Mouse (Mus musculus) MEL (cell line): ENCODE results near the gene Tsg101. TPM values are rescaled to one million over a fixed set of nuclear protein-coding genes. Genes with fewer than 3 reads are reported as not detected.

Experiments used
- DNase-seq: peaks from one replicate; pipeline ENCODE4 v3.0.0; 2011; ENCODE audit warnings: low read depth, low spot score
- H3K27ac ChIP-seq: 2 replicates; pipeline ENCODE4 v1.5.1; 2012; ENCODE audit warnings: low read depth, mild to moderate bottlenecking, control low read depth, low read length, moderate library complexity; ENCODE audit not compliant: control insufficient read depth
- H3K27me3 ChIP-seq, 2 experiments: fragments of 150-350 bp in 1 of 2; sonication (generic) in 1 of 2; 2 replicates each; pipeline ENCODE4 v1.6.1; 2012; ENCODE audit warnings: low read length in 2 of 2, mild to moderate bottlenecking in 2 of 2, improper control_type of control experiment in 1 of 2, moderate library complexity in 1 of 2; ENCODE audit not compliant: insufficient read depth in 2 of 2, control insufficient read depth in 1 of 2
- H3K36me3 ChIP-seq, 2 experiments: 2 replicates each; pipeline ENCODE4 v1.6.1; 2012 to 2014; ENCODE audit warnings: low read length in 2 of 2, improper control_type of control experiment in 1 of 2, inconsistent platforms in 1 of 2, mild to moderate bottlenecking in 1 of 2; ENCODE audit not compliant: insufficient read depth in 2 of 2, control insufficient read depth in 1 of 2
- H3K4me1 ChIP-seq, 2 experiments: fragments of 150-350 bp in 1 of 2; sonication (generic) in 1 of 2; 2 replicates each; pipeline ENCODE4 v1.6.1; 2012; ENCODE audit warnings: low read length in 2 of 2, improper control_type of control experiment in 1 of 2, mild to moderate bottlenecking in 1 of 2; ENCODE audit not compliant: insufficient read depth in 2 of 2, control insufficient read depth in 1 of 2
- H3K4me3 ChIP-seq, 2 experiments: fragments of 150-350 bp in 1 of 2; sonication (generic) in 1 of 2; 2 replicates each; pipeline ENCODE4 v1.5.1; 2012; ENCODE audit warnings: low read depth in 2 of 2, low read length in 2 of 2, mild to moderate bottlenecking in 2 of 2, moderate library complexity in 2 of 2, control low read depth in 1 of 2, improper control_type of control experiment in 1 of 2; ENCODE audit not compliant: control insufficient read depth in 1 of 2, insufficient read depth in 1 of 2
- H3K79me2 ChIP-seq: 2 replicates; pipeline ENCODE4 v1.6.1; 2012; ENCODE audit warnings: mild to moderate bottlenecking, low read length, moderate library complexity; ENCODE audit not compliant: control insufficient read depth, poor library complexity, insufficient read depth
- H3K9ac ChIP-seq: 2 replicates; pipeline ENCODE4 v1.6.1; 2012; ENCODE audit warnings: low read depth, mild to moderate bottlenecking, control low read depth, low read length, moderate library complexity; ENCODE audit not compliant: control insufficient read depth, poor library complexity, severe bottlenecking
- H3K9me3 ChIP-seq: fragments of 150-350 bp; sonication (generic); replicated peaks from 2 replicates; pipeline ENCODE4 v1.6.1; 2012; ENCODE audit warnings: mild to moderate bottlenecking, low read length, improper control_type of control experiment, moderate library complexity; ENCODE audit not compliant: insufficient read depth
- BHLHE40 ChIP-seq: IDR thresholded peaks from 2 replicates; pipeline ENCODE4 v1.6.1; 2012; ENCODE audit warnings: low read depth, mild to moderate bottlenecking, inconsistent platforms, low read length, improper control_type of control experiment, borderline replicate concordance
- CHD1 ChIP-seq: IDR thresholded peaks from 2 replicates; pipeline ENCODE4 v1.6.1; 2012; ENCODE audit warnings: low read depth, mild to moderate bottlenecking, inconsistent platforms, low read length, improper control_type of control experiment
- CHD2 ChIP-seq: IDR thresholded peaks from 2 replicates; pipeline ENCODE4 v1.6.1; 2011; ENCODE audit warnings: low read length, improper control_type of control experiment
- CTCF ChIP-seq, 3 experiments: IDR thresholded peaks in 2 of 3; conservative IDR thresholded peaks in 1 of 3; 2 replicates each; pipeline ENCODE4 v1.5.1; 2011 to 2012; ENCODE audit warnings: low read length in 3 of 3, low read depth in 2 of 3, mild to moderate bottlenecking in 2 of 3, improper control_type of control experiment in 1 of 3, inconsistent platforms in 1 of 3, mixed read lengths in 1 of 3, moderate library complexity in 1 of 3; ENCODE audit not compliant: control insufficient read depth in 1 of 3, insufficient read depth in 1 of 3, poor library complexity in 1 of 3, severe bottlenecking in 1 of 3
- E2F4 ChIP-seq: IDR thresholded peaks from 2 replicates; pipeline ENCODE4 v1.6.1; 2011; ENCODE audit warnings: low read depth, low read length, improper control_type of control experiment, borderline replicate concordance
- ELF1 ChIP-seq: IDR thresholded peaks from 2 replicates; pipeline ENCODE4 v1.6.1; 2014; ENCODE audit warnings: low read depth, mild to moderate bottlenecking, inconsistent platforms, low read length, improper control_type of control experiment, moderate library complexity
- EP300 ChIP-seq, 2 experiments: IDR thresholded peaks; 2 replicates each; pipeline ENCODE4 v1.6.1; 2011; ENCODE audit warnings: improper control_type of control experiment in 2 of 2, low read length in 2 of 2, low read depth in 1 of 2, mild to moderate bottlenecking in 1 of 2
- ETS1 ChIP-seq: IDR thresholded peaks from 2 replicates; pipeline ENCODE4 v1.6.1; 2012; ENCODE audit warnings: low read depth, mild to moderate bottlenecking, inconsistent platforms, low read length, improper control_type of control experiment, moderate library complexity
- GABPA ChIP-seq: IDR thresholded peaks from 2 replicates; pipeline ENCODE4 v1.6.1; 2012; ENCODE audit warnings: low read depth, mild to moderate bottlenecking, inconsistent platforms, low read length, improper control_type of control experiment, moderate library complexity
- GATA1 ChIP-seq: IDR thresholded peaks from 2 replicates; pipeline ENCODE4 v1.6.1; 2011; ENCODE audit warnings: low read depth, low read length, improper control_type of control experiment
- HCFC1 ChIP-seq: IDR thresholded peaks from 2 replicates; pipeline ENCODE4 v1.6.1; 2012; ENCODE audit warnings: low read depth, mild to moderate bottlenecking, inconsistent platforms, low read length, improper control_type of control experiment, moderate library complexity
- JUND ChIP-seq: IDR thresholded peaks from 2 replicates; pipeline ENCODE4 v1.6.1; 2011; ENCODE audit warnings: low read depth, mild to moderate bottlenecking, improper control_type of control experiment, low read length
- KAT2A ChIP-seq: conservative IDR thresholded peaks from 2 replicates; pipeline ENCODE4 v1.6.1; 2012; ENCODE audit warnings: low read depth, low read length, improper control_type of control experiment, inconsistent platforms
- MAFK ChIP-seq: IDR thresholded peaks from 2 replicates; pipeline ENCODE4 v1.6.1; 2011; ENCODE audit warnings: low read depth, mild to moderate bottlenecking, low read length, improper control_type of control experiment, borderline replicate concordance
- MAX ChIP-seq: IDR thresholded peaks from 2 replicates; pipeline ENCODE4 v1.6.1; 2011; ENCODE audit warnings: low read length, improper control_type of control experiment
- MAZ ChIP-seq: IDR thresholded peaks from 2 replicates; pipeline ENCODE4 v1.6.1; 2012; ENCODE audit warnings: low read depth, mild to moderate bottlenecking, inconsistent platforms, low read length, improper control_type of control experiment
- MEF2A ChIP-seq: IDR thresholded peaks from 2 replicates; pipeline ENCODE4 v1.6.1; 2014; ENCODE audit warnings: low read depth, mild to moderate bottlenecking, inconsistent platforms, low read length, improper control_type of control experiment; ENCODE audit not compliant: poor library complexity, insufficient replicate concordance, severe bottlenecking; ENCODE audit errors: extremely low read depth
- MXI1 ChIP-seq: IDR thresholded peaks from 2 replicates; pipeline ENCODE4 v1.6.1; 2011; ENCODE audit warnings: mild to moderate bottlenecking, low read depth, low read length, improper control_type of control experiment
- MYC ChIP-seq: IDR thresholded peaks from 2 replicates; pipeline ENCODE4 v1.6.1; 2011; ENCODE audit warnings: low read depth, mild to moderate bottlenecking, low read length, improper control_type of control experiment, moderate library complexity
- NELFE ChIP-seq: IDR thresholded peaks from 2 replicates; pipeline ENCODE4 v1.6.1; 2011; ENCODE audit warnings: low read depth, low read length, improper control_type of control experiment
- NRF1 ChIP-seq: IDR thresholded peaks from 2 replicates; pipeline ENCODE4 v1.6.1; 2014; ENCODE audit warnings: low read depth, mild to moderate bottlenecking, inconsistent platforms, low read length, improper control_type of control experiment, moderate library complexity; ENCODE audit not compliant: poor library complexity, insufficient read depth, severe bottlenecking
- POLR2A ChIP-seq, 2 experiments: IDR thresholded peaks; 2 replicates each; pipeline ENCODE4 v1.6.1; 2011 to 2012; ENCODE audit warnings: low read length in 2 of 2, mild to moderate bottlenecking in 2 of 2, control low read depth in 1 of 2, improper control_type of control experiment in 1 of 2, low read depth in 1 of 2, moderate library complexity in 1 of 2; ENCODE audit not compliant: control insufficient read depth in 1 of 2, insufficient read depth in 1 of 2, poor library complexity in 1 of 2
- POLR2AphosphoS2 ChIP-seq: IDR thresholded peaks from 2 replicates; pipeline ENCODE4 v1.6.1; 2011; ENCODE audit warnings: low read length, improper control_type of control experiment
- POLR2AphosphoS5 ChIP-seq: IDR thresholded peaks from 2 replicates; pipeline ENCODE4 v1.6.1; 2012; ENCODE audit warnings: low read depth, borderline replicate concordance, mild to moderate bottlenecking, inconsistent platforms, low read length, moderate library complexity, mixed read lengths
- RAD21 ChIP-seq: IDR thresholded peaks from 2 replicates; pipeline ENCODE4 v1.6.1; 2011; ENCODE audit warnings: mild to moderate bottlenecking, low read depth, low read length, improper control_type of control experiment
- RCOR1 ChIP-seq: IDR thresholded peaks from 2 replicates; pipeline ENCODE4 v1.6.1; 2012; ENCODE audit warnings: low read depth, mild to moderate bottlenecking, inconsistent platforms, low read length, improper control_type of control experiment
- SIN3A ChIP-seq: IDR thresholded peaks from 2 replicates; pipeline ENCODE4 v1.6.1; 2012; ENCODE audit warnings: low read length, improper control_type of control experiment, inconsistent platforms
- SMC3 ChIP-seq: IDR thresholded peaks from 2 replicates; pipeline ENCODE4 v1.6.1; 2011; ENCODE audit warnings: low read depth, low read length, improper control_type of control experiment
- TAL1 ChIP-seq: IDR thresholded peaks from 2 replicates; pipeline ENCODE4 v1.6.1; 2012; ENCODE audit warnings: mild to moderate bottlenecking, inconsistent platforms, low read length, moderate library complexity, mixed read lengths
- TBP ChIP-seq: IDR thresholded peaks from 2 replicates; pipeline ENCODE4 v1.8.0; 2011; ENCODE audit warnings: low read depth, low read length, improper control_type of control experiment
- TCF12 ChIP-seq: IDR thresholded peaks from 2 replicates; pipeline ENCODE4 v1.6.1; 2014; ENCODE audit warnings: low read depth, mild to moderate bottlenecking, inconsistent platforms, low read length, improper control_type of control experiment, moderate library complexity
- UBTF ChIP-seq: IDR thresholded peaks from 2 replicates; pipeline ENCODE4 v1.6.1; 2012; ENCODE audit warnings: low read depth, mild to moderate bottlenecking, inconsistent platforms, low read length, improper control_type of control experiment, moderate library complexity, borderline replicate concordance; ENCODE audit not compliant: insufficient read depth
- USF1 ChIP-seq: IDR thresholded peaks from 2 replicates; pipeline ENCODE4 v1.6.1; 2014; ENCODE audit warnings: low read depth, mild to moderate bottlenecking, inconsistent platforms, low read length, improper control_type of control experiment, moderate library complexity
- ZC3H11A ChIP-seq: IDR thresholded peaks from 2 replicates; pipeline ENCODE4 v1.6.1; 2012; ENCODE audit warnings: low read depth, mild to moderate bottlenecking, inconsistent platforms, low read length, improper control_type of control experiment
- ZKSCAN1 ChIP-seq: IDR thresholded peaks from 2 replicates; pipeline ENCODE4 v1.6.1; 2012; ENCODE audit warnings: low read depth, mild to moderate bottlenecking, inconsistent platforms, low read length, improper control_type of control experiment, moderate library complexity
- ZNF384 ChIP-seq: IDR thresholded peaks from 2 replicates; pipeline ENCODE4 v1.6.1; 2012; ENCODE audit warnings: low read depth, mild to moderate bottlenecking, inconsistent platforms, low read length, improper control_type of control experiment
- polyA plus RNA-seq, 2 experiments: library from polyadenylated mRNA; stranded (reverse) in 1 of 2; unstranded in 1 of 2; fragments of >175 nt in 1 of 2; fragments of >200 nt in 1 of 2; gene quantifications; 2 replicates each; pipeline versions ENCODE4 v1.2.1 to v1.2.4; 2012; ENCODE audit warnings: low replicate concordance in 2 of 2, low read depth in 1 of 2; ENCODE audit not compliant: insufficient read length in 2 of 2, insufficient read depth in 1 of 2, missing spikeins in 1 of 2
- total RNA-seq: library from RNA; depleted of rRNA; stranded (reverse); fragments of 300-350 nt; gene quantifications from 2 replicates; pipeline ENCODE4 v1.2.3, GENCODE M21; 2012

Gene Tsg101
- total and polyA plus RNA-seq, 3 experiments, result 25.3 to 88.9 TPM; not detected in 1

GRCm38 (mm10) chr7:46845211-46845977, 74.4 kb downstream of the Tsg101 start:
- Histone ChIP-seq H3K36me3 (peaks cover 21 to 23% of the 10 kb centered on the region in 2 experiments), H3K27me3 (no peaks in the 10 kb centered on the region), H3K9me3 (no peaks in the 10 kb centered on the region), H3K4me3 (peak overlapping the region; percentile 84 to 94), H3K9ac (peak overlapping the region; percentile 94), H3K27ac (peak overlapping the region; percentile 86), H3K4me1 (peaks cover 3 to 17% of the 10 kb centered on the region in 2 experiments), H3K79me2 (peaks cover 31% of the 10 kb centered on the region)
- DNase-seq, result peak; percentile 98
- no peak; the same call in 1 of the 2 replicates for TF ChIP-seq ELF1
- peak; percentile 68 for TF ChIP-seq NRF1
- peak; percentile 95 for TF ChIP-seq SIN3A
- TF ChIP-seq BHLHE40, result peak; percentile 51
- TF ChIP-seq MYC, result peak; percentile 99
- peak; percentile 98 for TF ChIP-seq POLR2A (IDR thresholded peaks at IDR 0.05; ENCODE audit: control insufficient read depth in 1 of 2, insufficient read depth in 1 of 2, low read depth in 1 of 2, low read length in 2 of 2, poor library complexity in 1 of 2)
- TF ChIP-seq CHD2, result peak; percentile 31; the same call in 1 of the 2 replicates
- peak; percentile 99 for TF ChIP-seq MXI1
- TF ChIP-seq POLR2AphosphoS2, result peak; percentile 95
- TF ChIP-seq UBTF, result no peak
- TF ChIP-seq RAD21, result no peak
- no peak for TF ChIP-seq SMC3
- TF ChIP-seq MAZ, result peak; percentile 99
- TF ChIP-seq CTCF (IDR thresholded peaks at IDR 0.05 in 2 of 3, conservative IDR thresholded peaks at IDR 0.05 in 1 of 3; ENCODE audit: control insufficient read depth in 1 of 3, insufficient read depth in 1 of 3, low read depth in 2 of 3, low read length in 3 of 3, poor library complexity in 1 of 3, severe bottlenecking in 1 of 3), result 0 out of 6 replicates have a peak, but pooled peaks of 1 of the 3 experiments have one; percentile 9
- TF ChIP-seq ZNF384, result no peak
- TF ChIP-seq TAL1, result peak; percentile 1; the same call in 1 of the 2 replicates
- no peak for TF ChIP-seq CHD1
- 0 out of 2 replicates have a peak, but pooled peaks have one; percentile 57 for TF ChIP-seq POLR2AphosphoS5
- TF ChIP-seq GABPA, result no peak
- TF ChIP-seq MAFK, result no peak
- peak; percentile 82 for TF ChIP-seq USF1
- TF ChIP-seq JUND, result no peak
- peak; percentile 62; the same call in 1 of the 2 replicates for TF ChIP-seq E2F4
- peak; percentile 96 for TF ChIP-seq TBP
- TF ChIP-seq NELFE, result peak; percentile 100
- TF ChIP-seq ZC3H11A, result no peak
- no peak for TF ChIP-seq KAT2A
- peak; percentile 98 for TF ChIP-seq MAX
- TF ChIP-seq GATA1, result 0 out of 2 replicates have a peak, but pooled peaks have one; percentile 1
- TF ChIP-seq ETS1, result peak; percentile 73
- peak; percentile 2; the same call in 1 of the 2 replicates for TF ChIP-seq TCF12
- peak; percentile 44; the same call in 1 of the 2 replicates for TF ChIP-seq HCFC1
- TF ChIP-seq ZKSCAN1, result no peak
- TF ChIP-seq RCOR1, result peak; percentile 26; the same call in 1 of the 2 replicates
- no peak for TF ChIP-seq MEF2A
- peak in 1 of 2 experiments; percentile 7; a peak in 1 of 4 replicates for TF ChIP-seq EP300 (IDR thresholded peaks at IDR 0.05; ENCODE audit: low read depth in 1 of 2, low read length in 2 of 2)
